Mouse (Mus musculus): ENCODE data around the gene Gm7534.

- TF ChIP-seq POLR2A (IDR thresholded peaks at IDR 0.05; ENCODE audit: extremely low read depth, insufficient read depth, low read length) (peak; percentile 19; the same call in 1 of the 2 replicates), CTCF (IDR thresholded peaks at IDR 0.05; ENCODE audit: extremely low read depth, insufficient read depth, low read length) (no peak)
Observed at GRCm38 (mm10) chr4:134156744-134157143, 46.1 kb downstream of the Gm7534 start.

All from cortical plate, adult 2 months (tissue).